Mouse (Mus musculus) lung, postnatal 0 days (tissue): ENCODE data around the gene Zbtb8b.

ENCODE experiments used
- CTCF ChIP-seq: IDR thresholded peaks from 2 replicates; pipeline ENCODE4 v1.5.1; 2016; ENCODE audit warnings: antibody characterized with exemption, mild to moderate bottlenecking
- EP300 ChIP-seq: IDR thresholded peaks from 2 replicates; pipeline ENCODE4 v1.6.1; 2016; ENCODE audit warnings: antibody characterized with exemption, mild to moderate bottlenecking, control low read depth

GRCm38 (mm10) chr4:129383586-129383985, 57.1 kb downstream of the Zbtb8b start:
- TF ChIP-seq CTCF, result no peak
- TF ChIP-seq EP300, result no peak
